Mouse (Mus musculus) MEL-GATA-1-ER (cell line): Measurements from ENCODE around the gene Nrxn1.

ENCODE experiments used
- DNase-seq: peaks from one replicate; pipeline ENCODE4 v3.0.0-alpha.2; 2012; ENCODE audit warnings: low read depth; ENCODE audit errors: extremely low read depth

The Nrxn1 gene

DNA sequence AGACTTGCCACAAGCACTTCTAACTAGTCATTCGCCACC, at the start of gene Nrxn1:
Gene Nrxn1 (minus strand): TSS at position 30 of the 39 bp plus-strand sequence.
- DNase-seq = no peak

DNA sequence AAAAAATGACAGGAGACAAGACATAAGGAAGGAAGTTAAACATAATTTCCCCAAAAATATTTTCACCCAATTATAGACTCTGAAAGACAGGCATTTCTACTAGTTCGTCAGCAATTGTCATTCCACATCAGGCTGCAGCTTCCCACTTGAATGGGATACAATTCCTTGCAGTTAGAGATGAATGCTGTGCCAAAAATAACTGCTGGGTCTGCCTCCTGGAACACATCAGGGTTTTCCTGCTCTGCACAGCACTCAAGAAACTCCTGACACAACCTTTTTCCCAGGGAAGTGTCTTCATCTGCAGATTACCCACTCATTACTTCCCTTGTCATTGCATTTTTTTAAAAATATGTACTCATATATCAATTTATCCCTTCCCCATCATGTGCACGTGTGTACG, 44.0 kb upstream of the Nrxn1 start:
- no peak for DNase-seq

DNA sequence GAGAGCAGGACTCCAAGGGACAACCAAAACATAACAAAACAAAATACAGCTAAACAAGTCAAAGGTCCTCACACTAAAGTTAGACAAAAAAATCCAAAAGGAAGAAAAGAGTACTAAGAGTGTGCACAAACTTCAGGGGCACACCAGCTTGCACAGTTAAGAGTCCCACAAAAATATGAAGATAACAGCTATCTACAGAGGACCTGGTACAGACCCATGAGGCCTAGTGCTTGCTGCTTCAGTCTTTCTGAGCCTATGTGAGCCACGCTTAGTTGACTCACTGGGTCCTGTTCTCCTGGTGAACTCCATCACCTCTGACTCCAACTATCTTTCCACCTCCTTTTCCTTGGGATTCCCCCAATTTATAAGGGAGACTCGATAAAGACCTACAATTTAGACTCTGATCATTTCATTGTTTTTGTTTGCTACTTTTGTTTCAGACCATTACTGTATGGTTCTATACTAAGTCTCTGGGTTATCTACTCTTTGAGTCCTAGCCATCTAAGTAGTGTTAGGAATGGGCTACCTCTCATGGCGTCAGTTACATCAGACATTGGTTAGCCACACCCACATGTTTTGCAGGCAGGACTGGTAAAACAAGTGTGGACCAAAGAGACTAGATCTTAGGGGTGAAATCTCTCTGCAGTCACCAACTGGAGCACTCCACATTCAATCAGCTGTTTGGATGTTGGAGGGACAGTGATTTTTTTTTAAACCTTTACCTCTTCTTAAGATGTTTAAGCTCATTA, 20.2 kb upstream of the Nrxn1 start:
- DNase-seq = no peak

DNA sequence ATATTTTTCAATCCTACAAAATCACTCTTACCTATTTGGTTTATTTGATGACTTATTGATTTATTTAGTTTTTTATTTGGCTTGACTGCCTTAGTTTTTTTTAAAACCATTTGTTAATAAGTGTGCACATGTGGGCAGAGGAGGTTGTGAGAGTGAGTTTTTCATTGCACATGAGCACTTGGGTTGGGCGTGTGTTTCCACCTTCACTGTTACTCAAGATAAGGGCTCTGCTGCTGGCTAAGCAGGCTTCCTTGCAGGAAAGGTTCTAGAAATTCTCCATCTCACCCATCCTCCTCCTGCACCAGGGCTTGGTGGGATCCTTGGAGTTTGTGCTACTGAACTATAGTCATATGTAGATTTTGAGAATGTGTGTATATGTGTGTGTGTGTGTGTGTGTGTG, 19.2 kb upstream of the Nrxn1 start:
- DNase-seq = no peak

DNA sequence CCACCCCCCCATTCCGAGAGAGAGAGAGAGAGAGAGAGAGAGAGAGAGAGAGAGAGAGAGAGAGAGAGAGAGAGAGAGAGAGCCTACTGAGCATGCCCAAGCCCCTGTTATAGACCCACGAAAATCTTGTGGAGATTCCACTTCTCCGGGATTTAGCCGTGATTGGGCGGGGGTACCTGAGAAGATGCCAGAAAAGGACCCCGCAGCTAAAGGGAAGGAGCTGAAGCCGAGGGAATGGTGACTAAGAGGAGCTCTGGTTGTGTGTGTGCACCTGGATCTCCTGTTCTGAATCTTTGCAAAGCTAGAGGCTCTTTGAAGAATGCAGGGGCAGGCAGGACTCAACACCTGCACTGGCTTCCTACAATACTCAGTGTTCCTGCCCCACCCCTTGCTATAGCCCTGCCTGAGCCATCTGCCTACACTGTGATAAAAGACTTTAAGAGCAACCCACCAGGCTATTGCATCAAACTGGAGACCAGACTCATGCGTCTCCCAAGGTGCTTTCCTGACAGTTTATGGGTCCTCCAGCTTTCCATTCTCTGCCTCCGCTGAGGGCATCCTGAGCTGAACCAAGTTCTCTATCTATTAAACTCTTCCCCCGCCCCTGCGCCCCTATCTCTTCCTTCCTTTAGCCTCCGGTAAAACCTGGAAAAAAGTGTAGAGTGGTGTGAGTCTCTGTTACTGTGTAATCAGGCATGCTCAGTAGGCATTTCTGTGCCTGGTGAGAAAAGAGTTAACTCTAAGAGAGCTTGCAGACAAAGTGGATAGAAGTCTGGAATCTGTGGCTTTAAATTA, 407 bp upstream of the Nrxn1 start:
- no peak for DNase-seq

DNA sequence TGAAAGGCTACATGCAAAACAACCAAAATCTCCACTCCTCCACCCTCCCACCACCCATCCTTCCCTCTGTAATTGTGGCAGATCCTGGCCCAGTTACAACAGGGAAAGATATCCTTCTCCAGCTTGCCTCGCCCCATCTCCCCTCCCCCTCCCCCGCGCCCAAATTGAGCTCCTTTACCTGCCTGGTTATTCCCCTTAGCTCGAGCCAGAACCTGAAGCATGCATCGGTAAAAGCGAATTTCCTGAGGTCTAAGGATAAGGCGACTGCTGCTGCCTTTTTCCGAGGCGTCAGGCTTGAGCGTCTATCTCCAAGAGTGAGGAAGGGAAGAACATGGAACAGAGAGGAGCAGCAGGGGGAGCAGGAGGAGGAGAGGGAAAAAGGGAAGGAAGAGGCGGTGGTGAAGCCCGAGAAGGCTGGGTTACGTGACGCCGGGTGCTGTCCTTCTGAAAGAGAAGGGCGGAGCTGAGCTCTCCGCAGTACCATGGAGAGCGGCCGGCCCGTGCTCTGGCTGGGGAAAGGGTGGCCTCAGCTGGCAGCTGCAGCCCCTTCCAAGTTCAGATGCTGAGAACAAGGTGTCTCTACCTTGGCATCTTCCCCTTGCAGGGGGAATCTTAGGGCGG, 340 bp downstream of the Nrxn1 start:
- DNase-seq = no peak

DNA sequence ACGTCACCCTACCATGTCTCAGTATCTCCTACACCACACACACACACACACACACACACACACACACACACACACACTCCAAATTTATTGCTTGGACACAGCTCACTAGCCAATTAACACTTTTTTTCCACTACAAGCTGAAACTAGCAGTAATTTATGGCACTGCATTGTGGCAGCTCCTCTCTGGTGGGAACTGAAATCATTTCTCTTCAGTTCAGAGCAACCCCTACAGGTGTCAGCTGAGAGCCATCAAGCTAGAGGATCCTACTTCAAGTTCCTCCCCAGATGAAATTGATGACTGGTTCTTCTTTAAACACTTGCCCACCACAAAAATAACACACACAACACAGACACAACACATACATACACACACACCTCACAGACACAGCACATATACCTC, 2.2 kb downstream of the Nrxn1 start:
- no peak for DNase-seq

DNA sequence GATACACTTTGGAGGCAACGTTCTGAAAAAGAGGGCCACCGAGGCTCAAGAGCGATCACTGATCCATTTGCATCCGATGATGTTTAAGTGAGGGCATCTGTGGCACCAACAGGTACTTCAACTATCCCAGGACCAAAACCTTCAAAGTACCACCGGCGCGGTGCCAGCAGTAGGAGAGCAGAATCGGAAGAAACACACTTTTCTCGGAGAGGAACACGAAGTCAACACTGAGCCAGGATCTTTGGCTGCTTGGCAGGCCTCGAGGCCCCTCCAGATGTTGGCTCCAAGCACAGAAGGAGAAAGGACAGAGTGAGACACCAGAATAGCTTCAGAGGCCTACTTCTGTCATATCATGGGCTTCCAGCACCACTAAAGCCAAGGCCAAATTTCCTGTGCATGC, 3.9 kb downstream of the Nrxn1 start:
- no peak for DNase-seq

DNA sequence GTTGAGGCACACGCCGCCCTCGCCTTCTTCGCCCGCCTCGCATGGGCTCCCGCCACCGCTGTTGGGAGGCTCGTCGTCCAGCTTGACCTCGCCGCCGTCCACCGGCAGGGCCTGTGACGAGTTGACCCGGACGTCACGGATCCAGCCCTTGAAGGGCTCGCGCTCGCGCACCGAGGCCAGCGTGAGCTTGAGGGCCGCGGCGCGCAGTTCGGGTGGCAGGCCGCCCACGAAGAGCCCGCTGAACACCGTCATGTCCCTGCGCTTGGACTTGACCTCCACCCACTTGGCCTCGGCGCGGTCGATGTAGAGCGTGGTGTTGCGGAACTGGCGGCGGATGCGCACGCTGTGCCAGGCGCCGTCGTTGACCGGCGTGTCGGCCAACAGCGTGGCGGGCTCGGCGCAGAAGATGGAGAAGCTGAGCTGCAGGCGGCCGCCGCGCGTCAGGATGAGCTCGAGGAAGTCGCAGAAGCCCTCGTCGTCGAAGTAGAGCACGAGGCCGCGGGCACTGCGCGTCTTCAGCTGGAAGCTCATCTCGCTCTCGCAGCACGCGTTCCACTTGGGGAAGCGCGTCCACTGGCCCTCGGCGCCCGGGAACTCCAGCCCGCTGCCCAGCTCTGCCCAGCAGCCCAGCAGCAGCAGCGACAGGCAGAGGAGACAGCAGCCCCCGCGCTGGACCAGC, 4.7 kb downstream of the Nrxn1 start:
- no peak for DNase-seq

DNA sequence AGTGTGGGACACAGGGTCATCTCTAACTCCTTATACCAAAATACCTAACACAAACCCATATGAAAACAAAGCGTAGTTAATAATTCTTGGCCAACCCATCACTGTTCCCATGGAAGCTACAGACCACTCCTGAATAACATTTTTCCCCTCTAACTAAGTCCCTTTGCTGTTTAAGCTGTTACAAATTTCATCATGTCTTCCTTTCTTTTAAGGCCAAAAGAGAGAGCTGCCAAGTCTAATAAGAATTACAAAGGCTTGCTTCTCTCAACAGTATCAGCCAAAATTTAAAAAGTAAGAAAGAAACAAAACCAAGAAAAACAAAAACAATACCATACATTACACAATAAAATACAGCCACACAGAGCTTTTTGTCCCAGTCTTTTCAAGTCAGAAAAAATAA, 6.5 kb downstream of the Nrxn1 start:
- DNase-seq = no peak

DNA sequence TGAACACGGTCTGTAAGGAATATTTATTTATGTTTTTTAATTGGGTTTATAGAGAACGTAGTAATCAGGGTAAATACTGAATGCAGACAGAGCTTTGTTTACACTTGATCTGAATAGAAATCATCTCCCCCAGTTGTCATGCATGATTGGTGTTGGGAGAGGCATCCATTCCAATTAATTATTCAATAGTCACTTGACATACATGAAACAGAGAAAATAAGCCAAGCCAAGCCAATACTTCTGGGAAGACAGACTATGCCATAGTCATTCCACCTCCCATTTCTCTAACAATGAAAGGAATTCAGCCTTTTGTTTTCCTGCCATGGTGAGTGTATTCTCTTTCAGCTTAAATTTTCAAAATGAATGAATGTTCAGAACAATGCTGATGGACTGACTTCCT, 7.5 kb downstream of the Nrxn1 start:
- DNase-seq = no peak

DNA sequence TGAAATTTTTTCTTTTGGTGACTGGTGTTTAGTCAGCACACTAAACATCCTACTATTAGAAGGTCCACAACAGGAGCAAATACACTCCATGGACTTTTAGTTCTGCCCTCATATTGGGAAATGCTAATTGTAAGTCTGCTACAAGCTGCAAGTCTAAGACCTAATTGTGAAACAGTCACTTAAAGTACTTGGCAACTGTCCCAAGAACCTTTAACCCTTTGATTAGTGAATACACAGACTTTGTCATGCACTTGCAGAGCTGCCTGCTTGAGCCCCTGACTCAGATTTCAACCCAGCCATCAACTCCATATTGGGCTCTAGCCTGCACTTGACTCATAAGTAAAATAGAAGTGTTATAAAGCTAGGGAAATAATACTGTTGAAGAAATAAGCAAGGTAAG, 13.8 kb downstream of the Nrxn1 start:
- no peak for DNase-seq

DNA sequence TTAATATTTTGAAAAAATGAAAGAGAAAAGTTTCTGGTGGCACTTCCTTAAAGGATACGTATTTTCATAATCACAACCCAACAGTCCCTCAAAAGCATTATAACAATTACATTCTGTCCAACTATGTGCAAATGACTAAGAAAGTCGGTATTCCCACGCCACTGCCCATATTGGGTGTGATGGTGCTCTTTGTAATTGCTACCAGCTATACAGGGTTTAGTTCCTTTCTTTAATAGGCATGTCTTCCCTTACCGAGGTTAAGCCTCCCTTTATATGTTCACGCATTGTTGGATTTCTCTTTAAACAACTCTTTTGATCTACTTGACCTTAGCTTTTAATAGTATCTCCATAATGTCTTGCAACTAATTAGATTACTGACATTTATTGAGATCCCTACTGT, 18.1 kb downstream of the Nrxn1 start:
- DNase-seq = no peak

DNA sequence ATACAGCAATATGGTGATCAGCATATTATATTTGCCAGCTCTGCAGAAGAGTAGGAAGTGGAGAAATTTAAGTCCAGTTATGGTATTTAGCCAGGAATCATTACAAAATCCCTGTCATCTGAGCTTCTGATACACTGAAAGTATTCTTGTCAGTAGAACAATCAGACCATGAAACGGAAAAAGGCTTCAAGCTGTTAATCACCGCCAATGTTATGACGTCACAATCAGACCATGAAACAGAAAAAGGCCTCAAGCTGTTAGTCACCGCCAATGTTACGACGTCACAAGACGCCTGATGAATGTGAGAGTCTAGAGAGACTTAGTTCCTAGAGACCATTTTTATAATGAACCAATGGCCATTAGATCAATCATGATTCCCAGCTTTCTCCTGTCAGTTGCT, 59.4 kb downstream of the Nrxn1 start:
- DNase-seq = no peak

DNA sequence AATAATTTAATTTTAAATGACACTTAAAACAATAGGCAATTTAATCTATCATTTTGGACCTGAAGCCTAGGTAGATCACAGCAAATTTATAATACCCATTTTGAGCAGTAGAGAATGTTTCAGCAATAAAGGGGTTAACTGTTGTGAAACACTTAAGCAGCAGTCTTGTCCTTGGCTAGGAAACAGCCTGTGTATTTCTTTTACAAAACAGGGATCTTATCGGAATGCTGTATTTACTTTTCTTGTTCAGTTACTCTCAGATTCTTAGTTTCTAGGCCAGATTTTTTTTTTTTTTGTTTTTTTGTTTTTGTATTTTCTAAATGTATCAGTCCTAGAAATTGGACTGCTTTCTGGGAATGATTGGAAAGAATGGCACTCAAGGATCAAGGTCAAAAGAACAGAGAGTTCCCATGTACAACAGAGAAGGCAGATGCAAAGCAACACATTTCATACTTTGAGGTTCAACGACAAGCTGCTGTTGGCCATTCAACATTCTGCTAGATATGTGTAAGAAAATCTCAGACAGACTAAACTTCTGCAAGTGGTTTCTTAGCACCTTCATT, 67.7 kb downstream of the Nrxn1 start:
- no peak for DNase-seq

DNA sequence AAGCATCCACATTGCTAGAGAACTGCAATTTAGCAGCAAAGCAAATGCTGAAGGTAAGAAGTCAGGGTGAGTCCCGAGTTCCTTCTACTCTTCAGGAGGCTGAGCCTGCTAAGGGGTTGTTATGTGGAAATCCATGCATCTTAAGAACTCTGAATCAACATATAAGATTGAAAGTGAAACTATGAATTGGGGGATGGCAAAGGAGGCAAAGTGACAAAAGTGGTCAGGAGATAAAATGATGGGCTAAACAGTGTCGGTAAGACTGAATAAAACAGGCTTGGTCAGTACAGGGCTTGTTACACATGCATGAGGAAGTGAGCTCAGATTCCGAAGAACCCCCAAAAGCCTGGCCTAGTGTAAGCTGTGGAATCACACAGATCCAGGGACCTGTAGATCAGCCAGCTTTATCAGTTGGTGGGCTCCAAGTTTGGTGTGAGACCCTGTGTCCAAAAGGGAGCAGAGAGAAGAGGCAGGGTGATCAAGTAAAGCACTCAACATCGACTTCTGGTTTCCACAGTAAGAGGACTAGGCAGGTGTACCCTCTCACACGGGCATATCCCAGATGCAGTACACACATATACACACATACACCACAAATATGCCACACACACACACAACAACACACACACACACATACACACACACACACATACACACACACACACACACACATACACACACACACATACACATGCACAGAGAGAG, 85.3 kb downstream of the Nrxn1 start:
- no peak for DNase-seq

DNA sequence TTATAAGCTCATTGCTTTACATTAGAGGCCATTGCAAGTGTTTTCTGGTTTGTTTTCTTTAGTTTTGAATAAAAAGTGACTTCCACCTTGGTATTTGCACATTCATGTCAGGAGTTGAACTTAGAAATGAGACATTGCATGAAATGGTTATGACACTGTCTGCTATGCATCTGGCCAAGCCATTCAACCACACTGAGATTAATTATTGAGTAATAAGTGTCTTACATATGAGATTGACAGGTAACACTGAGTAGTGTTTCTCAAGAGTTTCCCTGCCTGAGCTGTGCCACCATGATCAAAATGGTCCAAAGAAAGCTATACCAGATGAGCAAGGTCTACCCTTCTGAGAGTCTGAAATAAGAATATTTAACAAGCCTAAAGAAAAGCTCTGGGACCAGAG, 92.5 kb downstream of the Nrxn1 start:
- no peak for DNase-seq

DNA sequence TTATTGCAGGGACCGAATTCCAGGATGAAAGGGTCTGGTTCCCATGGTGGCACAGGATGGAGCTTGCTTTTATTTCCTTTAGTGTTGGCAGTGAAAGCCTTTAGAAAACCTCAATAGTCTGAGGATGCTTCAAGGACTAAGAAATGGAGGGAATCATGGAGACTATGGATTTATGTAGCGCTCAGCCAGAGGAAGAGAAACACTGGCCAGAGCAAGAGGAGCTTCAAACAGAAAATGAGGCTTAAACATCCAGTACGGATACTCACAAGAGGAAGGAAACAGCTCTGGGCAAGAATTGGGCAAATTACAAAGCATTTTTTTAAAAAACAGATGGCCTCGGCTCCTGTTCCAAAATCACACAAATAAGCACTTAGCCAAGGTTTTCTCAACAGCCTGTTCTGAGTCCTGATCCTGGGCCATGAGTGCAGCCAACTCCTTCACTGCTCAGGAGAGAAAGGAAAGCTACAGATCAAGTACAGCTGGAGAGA, 93.2 kb downstream of the Nrxn1 start:
- no peak for DNase-seq

DNA sequence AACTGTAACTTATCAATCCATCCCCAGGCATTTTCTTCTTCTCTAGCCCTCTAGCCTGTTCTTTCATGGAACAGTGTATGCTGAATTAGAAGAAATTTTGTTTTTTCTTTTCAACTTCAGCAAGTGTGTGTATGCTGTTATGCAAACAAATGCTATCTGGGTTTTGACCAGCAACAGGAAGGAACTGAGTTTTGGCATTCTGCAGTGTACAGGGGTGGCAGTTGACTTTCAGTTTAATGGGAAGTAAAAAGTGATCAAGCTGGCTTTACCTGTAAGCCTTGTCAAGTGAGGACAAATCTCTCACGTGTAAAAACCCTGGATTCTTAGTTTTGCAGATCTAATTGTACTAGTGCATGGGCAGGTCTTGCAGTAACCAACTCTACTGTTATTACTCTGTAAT, 95.2 kb downstream of the Nrxn1 start:
- DNase-seq = no peak

DNA sequence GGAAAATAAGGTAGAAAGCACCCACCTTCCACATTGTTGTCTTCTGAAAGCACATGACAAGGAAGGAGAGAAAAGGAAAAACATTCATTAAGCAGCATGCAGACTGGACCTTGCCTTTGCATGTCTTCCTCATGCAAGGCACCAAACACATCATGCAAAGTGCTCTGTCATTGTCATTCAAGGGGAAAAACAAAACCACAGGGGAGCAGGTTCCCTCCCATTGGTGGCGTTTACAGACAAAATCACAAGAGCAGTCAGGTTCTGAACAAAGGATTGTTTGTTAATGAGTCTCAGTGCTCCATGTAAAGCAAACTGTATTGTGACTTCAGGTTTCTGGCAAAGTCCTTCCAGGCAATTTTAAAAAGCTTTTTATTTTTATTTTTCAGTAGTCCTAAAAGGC, 97.4 kb downstream of the Nrxn1 start:
- no peak for DNase-seq

DNA sequence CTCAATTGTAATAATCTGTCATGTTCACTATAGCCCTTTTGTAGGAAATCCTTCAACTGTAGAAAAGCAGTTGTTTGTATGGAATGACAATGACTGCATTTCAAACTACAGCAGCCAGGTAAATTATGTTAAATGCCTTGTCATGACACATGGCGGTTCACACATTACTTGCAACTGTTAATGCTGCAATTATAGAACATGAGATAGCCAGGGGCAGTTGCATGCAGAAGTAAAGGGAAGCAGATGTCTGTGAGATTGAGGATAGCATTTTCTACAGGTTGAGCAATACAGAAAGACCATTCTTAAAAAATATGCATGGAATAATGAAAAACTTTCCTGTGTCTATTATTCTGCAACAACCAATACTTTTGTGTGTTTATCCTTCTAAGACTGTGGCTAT, 98.6 kb downstream of the Nrxn1 start:
- no peak for DNase-seq

DNA sequence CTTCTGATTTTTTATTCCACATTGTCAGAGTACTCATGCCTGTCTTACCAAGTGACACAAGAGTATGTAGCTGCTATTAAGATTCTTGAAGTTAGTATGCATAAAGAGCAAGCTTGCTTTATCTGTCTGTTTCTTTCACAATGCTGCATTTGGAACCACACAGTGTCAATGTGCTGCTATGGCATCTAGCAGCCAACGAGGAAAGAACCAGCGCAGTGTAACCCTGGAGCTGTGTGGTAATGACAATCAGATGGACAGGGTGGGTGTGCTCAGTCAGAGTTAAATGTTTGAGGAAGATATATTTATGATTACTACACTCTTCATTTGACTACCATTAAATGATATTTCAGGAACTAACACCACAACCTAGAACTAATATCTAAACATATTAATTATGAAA, 102.1 kb downstream of the Nrxn1 start:
- no peak for DNase-seq
